Mouse (Mus musculus): ENCODE measurements around the gene Ereg. TPM values are rescaled to one million over a fixed set of nuclear protein-coding genes. Genes with fewer than 3 reads are reported as not detected.

Gene Ereg
- polyA plus RNA-seq, 1 experiment, result not detected

- Histone ChIP-seq H3K4me3 (ENCODE audit: insufficient read depth, low read length) (no peak overlapping the region), H3K27ac (ENCODE audit: insufficient read depth, low read length) (no peak overlapping the region), H3K4me1 (ENCODE audit: control insufficient read depth, insufficient read depth, low read length) (no peaks in the 10 kb centered on the region)
- TF ChIP-seq POLR2A (IDR thresholded peaks at IDR 0.05; ENCODE audit: extremely low read depth, insufficient read depth, low read length), result no peak
- no peak for TF ChIP-seq CTCF (IDR thresholded peaks at IDR 0.05; ENCODE audit: extremely low read depth, insufficient read depth, low read length)
Observed at GRCm38 (mm10) chr5:91134961-91135360, 60.5 kb downstream of the Ereg start.

GRCm38 (mm10) chr5:91138970-91139369, 64.5 kb downstream of the Ereg start:
- H3K4me3 ChIP-seq (ENCODE audit: insufficient read depth, low read length), result peak overlapping the region; percentile 41
- no peak overlapping the region for H3K27ac ChIP-seq (ENCODE audit: insufficient read depth, low read length)
- no peaks in the 10 kb centered on the region for H3K4me1 ChIP-seq (ENCODE audit: control insufficient read depth, insufficient read depth, low read length)
- no peak for TF ChIP-seq CTCF (IDR thresholded peaks at IDR 0.05; ENCODE audit: extremely low read depth, insufficient read depth, low read length)
- TF ChIP-seq POLR2A (IDR thresholded peaks at IDR 0.05; ENCODE audit: extremely low read depth, insufficient read depth, low read length), result no peak

GRCm38 (mm10) chr5:91139446-91139873, 65.0 kb downstream of the Ereg start, which contains the start of gene Areg:
Areg (plus strand) TSS chr5:91139599.
- Histone ChIP-seq H3K27ac (ENCODE audit: insufficient read depth, low read length) (no peak within 1 kb of the TSS), H3K4me3 (ENCODE audit: insufficient read depth, low read length) (peak within 1 kb of the TSS; percentile 41), H3K4me1 (ENCODE audit: control insufficient read depth, insufficient read depth, low read length) (no peaks in the 10 kb centered on the region)
- no peak for TF ChIP-seq POLR2A (IDR thresholded peaks at IDR 0.05; ENCODE audit: extremely low read depth, insufficient read depth, low read length)
- TF ChIP-seq CTCF (IDR thresholded peaks at IDR 0.05; ENCODE audit: extremely low read depth, insufficient read depth, low read length), result no peak

- TF ChIP-seq POLR2A (IDR thresholded peaks at IDR 0.05; ENCODE audit: extremely low read depth, insufficient read depth, low read length) (no peak), CTCF (IDR thresholded peaks at IDR 0.05; ENCODE audit: extremely low read depth, insufficient read depth, low read length) (no peak)
- no peaks in the 10 kb centered on the region; the same call in 1 of the 2 replicates for H3K4me1 ChIP-seq (ENCODE audit: control insufficient read depth, insufficient read depth, low read length)
Observed at GRCm38 (mm10) chr5:91140896-91141448, 66.5 kb downstream of the Ereg start.

More at GRCm38 (mm10) chr5:91140896-91141448, 66.5 kb downstream of the Ereg start:
- Histone ChIP-seq H3K27ac (ENCODE audit: insufficient read depth, low read length) (no peak overlapping the region), H3K4me3 (ENCODE audit: insufficient read depth, low read length) (no peak overlapping the region)

Other genes with a start within 250 kb of the Ereg start
- gene Cxcl1, start 183.4 kb upstream of the Ereg start, polyA plus RNA-seq (2012; rRNA removed), result 0.06 and 0.08 TPM in 2 replicates
- gene Cxcl2, start 170.8 kb upstream of the Ereg start, polyA plus RNA-seq (2012; rRNA removed), result not detected in 2 replicates
- 16.7 and 18.2 TPM in 2 replicates for gene Mthfd2l, start 143.5 kb upstream of the Ereg start, polyA plus RNA-seq (2012; rRNA removed)
- 0.11 and 0.19 TPM in 2 replicates for gene Epgn, start 47.2 kb upstream of the Ereg start, polyA plus RNA-seq (2012; rRNA removed)
- 0.10 and 0.11 TPM in 2 replicates for gene Areg, start 65.0 kb downstream of the Ereg start, polyA plus RNA-seq (2012; rRNA removed)

All from cortical plate, adult 2 months (tissue).